Mouse (Mus musculus): Measurements from ENCODE around the gene Smr3a. TPM values are rescaled to one million over a fixed set of nuclear protein-coding genes. Genes with fewer than 3 reads are reported as not detected.

The Smr3a gene
- 0.31 TPM in 1 of 2 replicates, not detected in the other for polyA plus RNA-seq (2015; fragmentation: Nextera tagmentation; extraction: Ambion mirVana)

DNA sequence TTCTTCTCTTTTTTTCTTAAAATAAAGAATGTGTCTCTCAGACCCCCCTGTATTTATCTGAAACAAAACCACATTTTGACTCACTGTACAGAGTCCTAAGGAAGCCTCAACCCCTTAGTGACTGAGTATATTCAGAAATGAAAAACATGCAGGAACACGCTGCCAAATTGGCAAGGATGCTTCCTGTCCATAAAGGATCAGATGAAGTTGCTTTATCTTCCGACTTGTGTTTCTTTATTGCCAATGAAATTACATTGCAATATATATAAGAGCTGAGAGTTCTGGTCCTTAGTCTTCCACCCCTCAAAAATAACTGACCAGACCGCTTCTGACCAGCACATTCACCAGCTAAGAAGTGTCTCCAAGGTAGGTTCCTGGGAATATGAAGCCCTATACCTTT is at the start of gene Smr3a:
Gene Smr3a (plus strand): TSS at position 301 of the 400 bp plus-strand sequence.
- DNase-seq (ENCODE audit: low spot score): no peak

DNA sequence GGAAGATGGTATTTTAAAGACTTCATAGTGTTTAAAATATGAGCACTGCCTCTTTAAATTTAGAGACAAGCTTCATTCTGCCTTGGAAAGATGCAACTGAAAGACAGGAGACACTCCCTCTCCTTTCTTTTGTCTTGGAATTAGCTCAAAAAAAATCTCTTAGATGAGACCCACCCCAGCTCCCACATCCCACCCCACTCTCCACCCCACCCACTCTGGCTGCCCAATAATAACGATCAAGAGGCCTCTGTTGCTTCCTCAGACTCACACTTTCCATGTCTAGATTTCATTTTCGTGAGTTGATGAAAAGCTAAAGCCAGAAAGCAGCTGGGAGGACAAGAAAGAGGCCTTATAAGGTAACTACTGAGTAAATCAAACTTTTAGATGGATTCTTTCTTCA is 33.1 kb upstream of the Smr3a start, which contains the start of the genes 2310003L06Rik and Gm28434:
Gene 2310003L06Rik (plus strand): TSS at position 259 of the 400 bp plus-strand sequence.
Gene Gm28434 (plus strand): TSS at position 317 of the 400 bp plus-strand sequence.
- DNase-seq (ENCODE audit: low spot score): no peak

DNA sequence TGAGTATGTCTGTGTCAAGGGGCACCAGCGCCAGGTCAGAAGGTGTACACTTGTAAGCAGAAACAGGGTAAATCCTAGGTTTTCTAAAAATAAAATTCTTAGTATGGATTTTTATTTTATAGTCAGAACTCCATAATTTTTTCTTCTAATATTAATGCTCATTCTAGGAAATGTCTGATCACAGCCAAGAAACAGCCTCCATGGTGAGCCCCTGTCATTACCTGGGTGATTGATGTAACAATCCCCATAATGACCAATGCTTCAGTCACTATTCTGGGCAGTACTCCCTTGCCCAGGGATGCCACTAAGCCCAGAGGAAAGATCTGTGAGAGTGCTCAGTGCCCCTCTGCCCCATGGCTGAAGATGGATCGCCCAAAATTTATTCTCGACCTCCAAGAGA is 23.2 kb upstream of the Smr3a start, which contains the start of gene Cabs1:
Gene Cabs1 (plus strand): TSS at position 301 of the 400 bp plus-strand sequence.
- no peak for DNase-seq (ENCODE audit: low spot score)

- no peak for DNase-seq (ENCODE audit: low spot score)
Measured at GRCm38 (mm10) chr5:87982468-87983214, 19.7 kb upstream of the Smr3a start.

DNA sequence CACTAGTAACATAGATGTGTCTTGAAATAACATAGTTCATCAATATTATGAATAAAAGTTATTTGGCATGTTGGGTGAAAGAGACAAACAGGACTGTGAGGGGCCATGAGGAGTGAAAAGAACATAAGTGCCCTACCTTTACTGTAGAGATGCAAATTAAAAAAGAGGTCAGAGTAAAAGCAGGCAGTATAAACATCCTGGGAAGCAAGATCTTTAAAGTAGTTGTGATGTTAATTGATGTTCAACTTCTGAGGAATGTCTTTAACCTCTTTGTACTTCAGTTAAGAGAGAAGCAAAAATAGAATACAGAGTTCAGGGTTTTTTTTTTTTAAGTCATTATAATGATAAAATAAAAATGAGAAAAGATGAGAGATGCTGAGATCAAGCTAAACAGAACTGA is 2.9 kb downstream of the Smr3a start:
- no peak for DNase-seq (ENCODE audit: low spot score)

Other genes with a start within 250 kb of the Smr3a start
- 1.0 and 1.4 TPM in 2 replicates for gene Csn1s2a, start 228.0 kb upstream of the Smr3a start, polyA plus RNA-seq (2015; fragmentation: Nextera tagmentation; extraction: Ambion mirVana)
- gene Csn1s2b, start 194.5 kb upstream of the Smr3a start, polyA plus RNA-seq (2015; fragmentation: Nextera tagmentation; extraction: Ambion mirVana): 0.22 TPM in 1 of 2 replicates, not detected in the other
- gene Prr27, start 176.9 kb upstream of the Smr3a start, polyA plus RNA-seq (2015; fragmentation: Nextera tagmentation; extraction: Ambion mirVana): not detected in 2 replicates
- 0.12 and 0.26 TPM in 2 replicates for gene Odam, start 117.5 kb upstream of the Smr3a start, polyA plus RNA-seq (2015; fragmentation: Nextera tagmentation; extraction: Ambion mirVana)
- 0.27 and 0.39 TPM in 2 replicates for gene Csn3, start 77.0 kb upstream of the Smr3a start, polyA plus RNA-seq (2015; fragmentation: Nextera tagmentation; extraction: Ambion mirVana)
- not detected in 2 replicates for gene 2310003L06Rik, start 33.1 kb upstream of the Smr3a start, polyA plus RNA-seq (2015; fragmentation: Nextera tagmentation; extraction: Ambion mirVana)
- gene Gm28434, start 33.0 kb upstream of the Smr3a start, polyA plus RNA-seq (2015; fragmentation: Nextera tagmentation; extraction: Ambion mirVana): not detected in 2 replicates
- gene Cabs1, start 23.1 kb upstream of the Smr3a start, polyA plus RNA-seq (2015; fragmentation: Nextera tagmentation; extraction: Ambion mirVana): not detected in 2 replicates
- not detected in 2 replicates for gene Smr2, start 84.0 kb downstream of the Smr3a start, polyA plus RNA-seq (2015; fragmentation: Nextera tagmentation; extraction: Ambion mirVana)
- not detected in 2 replicates for gene Gm11116, start 109.0 kb downstream of the Smr3a start, polyA plus RNA-seq (2015; fragmentation: Nextera tagmentation; extraction: Ambion mirVana)
- gene Gm11115, start 151.6 kb downstream of the Smr3a start, polyA plus RNA-seq (2015; fragmentation: Nextera tagmentation; extraction: Ambion mirVana): not detected in 2 replicates